Mouse (Mus musculus): ENCODE measurements around the gene Cnpy1.

Gene Cnpy1

GRCm38 (mm10) chr5:28239829-28240228 is 5.8 kb downstream of the Cnpy1 start:
- DNase-seq (ENCODE audit: low spot score in 2 of 2): no peak

- no peak for DNase-seq (ENCODE audit: low spot score in 2 of 2)
Measured at GRCm38 (mm10) chr5:28238876-28239275, 6.7 kb downstream of the Cnpy1 start.

- no peak for DNase-seq (ENCODE audit: low spot score in 2 of 2)
Measured at GRCm38 (mm10) chr5:28238152-28238551, 7.5 kb downstream of the Cnpy1 start.

GRCm38 (mm10) chr5:28237715-28238114 is 7.9 kb downstream of the Cnpy1 start:
- DNase-seq (ENCODE audit: low spot score in 2 of 2): no peak

- DNase-seq (ENCODE audit: low spot score in 2 of 2): no peak
Measured at GRCm38 (mm10) chr5:28237055-28237454, 8.6 kb downstream of the Cnpy1 start.

GRCm38 (mm10) chr5:28236098-28236497 is 9.5 kb downstream of the Cnpy1 start:
- DNase-seq (ENCODE audit: low spot score in 2 of 2): no peak

GRCm38 (mm10) chr5:28232101-28232500 is 13.5 kb downstream of the Cnpy1 start:
- DNase-seq (ENCODE audit: low spot score in 2 of 2): no peak

GRCm38 (mm10) chr5:28219596-28219995 is 26.0 kb downstream of the Cnpy1 start:
- DNase-seq (ENCODE audit: low spot score in 2 of 2): no peak

- no peak for DNase-seq (ENCODE audit: low spot score in 2 of 2)
Measured at GRCm38 (mm10) chr5:28213441-28213840, 32.2 kb downstream of the Cnpy1 start.

- no peak for DNase-seq (ENCODE audit: low spot score in 2 of 2)
Measured at GRCm38 (mm10) chr5:28211651-28212310, 33.8 kb downstream of the Cnpy1 start.

- no peak for DNase-seq (ENCODE audit: low spot score in 2 of 2)
Measured at GRCm38 (mm10) chr5:28210591-28211550, 34.7 kb downstream of the Cnpy1 start.

GRCm38 (mm10) chr5:28209549-28210431 is 35.8 kb downstream of the Cnpy1 start:
- DNase-seq (ENCODE audit: low spot score in 2 of 2): no peak

GRCm38 (mm10) chr5:28208726-28209520 is 36.7 kb downstream of the Cnpy1 start:
- no peak for DNase-seq (ENCODE audit: low spot score in 2 of 2)

- DNase-seq (ENCODE audit: low spot score in 2 of 2): no peak
Measured at GRCm38 (mm10) chr5:28207043-28207442, 38.6 kb downstream of the Cnpy1 start.

GRCm38 (mm10) chr5:28206448-28206847 is 39.2 kb downstream of the Cnpy1 start:
- no peak for DNase-seq (ENCODE audit: low spot score in 2 of 2)

GRCm38 (mm10) chr5:28204678-28205077 is 40.9 kb downstream of the Cnpy1 start:
- no peak for DNase-seq (ENCODE audit: low spot score in 2 of 2)

- no peak for DNase-seq (ENCODE audit: low spot score in 2 of 2)
Measured at GRCm38 (mm10) chr5:28203086-28203485, 42.5 kb downstream of the Cnpy1 start.

- DNase-seq (ENCODE audit: low spot score in 2 of 2): no peak
Measured at GRCm38 (mm10) chr5:28199089-28199873, 46.3 kb downstream of the Cnpy1 start.

- no peak for DNase-seq (ENCODE audit: low spot score in 2 of 2)
Measured at GRCm38 (mm10) chr5:28195473-28195872, 50.1 kb downstream of the Cnpy1 start.

- no peak for DNase-seq (ENCODE audit: low spot score in 2 of 2)
Measured at GRCm38 (mm10) chr5:28192099-28192454, 53.5 kb downstream of the Cnpy1 start.
